Mouse (Mus musculus): ENCODE results near the gene Gm12185. TPM values are rescaled to one million over a fixed set of nuclear protein-coding genes. Genes with fewer than 3 reads are reported as not detected.
"Not testable (repeated sequence)": the region's sequence is repeated elsewhere in the genome, so short reads cannot be mapped to it uniquely, and the experiment has no call there.

The Gm12185 gene
- polyA plus RNA-seq, 2 experiments = 0.02 TPM; not detected in 1

DNA sequence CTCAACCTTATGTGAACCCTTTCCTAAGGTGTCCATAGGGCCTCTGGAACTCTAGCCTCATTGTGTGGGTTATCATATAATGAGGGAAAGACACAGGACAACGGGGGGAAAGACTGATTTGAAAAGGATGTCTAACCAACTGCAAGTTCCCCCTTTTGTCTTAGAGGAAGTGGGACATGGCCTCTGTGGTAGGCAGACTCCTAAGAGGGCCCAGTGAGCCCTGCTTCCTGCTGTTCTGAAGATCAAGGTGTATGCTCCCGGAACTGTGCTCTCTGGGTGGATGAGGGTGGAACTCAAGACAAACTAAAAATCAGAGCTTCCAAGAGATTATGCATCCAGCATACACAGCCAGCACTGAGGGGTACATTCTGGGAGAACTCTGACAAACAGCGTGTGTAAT lies 3.8 kb downstream of the Gm12185 start:
- H3K4me3 ChIP-seq (ENCODE audit: insufficient read depth in 1 of 2, low read depth in 2 of 2, low read length in 2 of 2); H3K9ac ChIP-seq (replicated peaks); H3K9me3 ChIP-seq (ENCODE audit: control insufficient read depth, low read length); H3K27me3 ChIP-seq (ENCODE audit: control insufficient read depth, insufficient read depth, low read length); H3K27ac ChIP-seq; ATAC-seq (ENCODE audit: insufficient read depth); H3K4me2 ChIP-seq (ENCODE audit: low read depth); H3K4me1 ChIP-seq (replicated peaks; ENCODE audit: control insufficient read depth in 2 of 2, insufficient read depth in 2 of 2, low read length in 1 of 2); DNase-seq (ENCODE audit: low read depth in 3 of 3, low spot score in 3 of 3); H3K36me3 ChIP-seq (replicated peaks; ENCODE audit: control insufficient read depth, insufficient read depth, low read depth): not testable (repeated sequence)
- WGBS (ENCODE audit: insufficient replicate concordance) = 36% methylated on average over 2 of the region's 3 CpGs

DNA sequence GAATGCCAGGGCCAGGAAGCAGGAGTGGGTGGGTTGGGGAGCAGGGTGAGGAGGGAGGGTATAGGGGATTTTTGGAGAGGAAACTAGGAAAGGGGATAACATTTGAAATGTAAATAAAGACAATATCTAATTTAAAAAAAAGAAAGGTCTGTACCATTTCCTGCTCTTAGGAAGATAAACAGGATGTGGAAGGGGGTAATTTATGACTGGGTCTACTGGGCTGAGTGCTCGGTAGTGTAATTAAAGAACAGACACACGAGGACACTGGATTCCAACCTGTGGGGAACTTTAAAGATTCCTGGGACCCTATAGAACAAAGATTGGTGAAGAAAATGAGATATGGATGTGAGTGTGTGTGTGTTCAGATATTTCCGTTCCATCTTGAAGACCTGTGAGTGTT lies 9.2 kb downstream of the Gm12185 start:
- not testable (repeated sequence) for ATAC-seq (ENCODE audit: insufficient read depth); DNase-seq (ENCODE audit: low read depth in 3 of 3, low spot score in 3 of 3)

DNA sequence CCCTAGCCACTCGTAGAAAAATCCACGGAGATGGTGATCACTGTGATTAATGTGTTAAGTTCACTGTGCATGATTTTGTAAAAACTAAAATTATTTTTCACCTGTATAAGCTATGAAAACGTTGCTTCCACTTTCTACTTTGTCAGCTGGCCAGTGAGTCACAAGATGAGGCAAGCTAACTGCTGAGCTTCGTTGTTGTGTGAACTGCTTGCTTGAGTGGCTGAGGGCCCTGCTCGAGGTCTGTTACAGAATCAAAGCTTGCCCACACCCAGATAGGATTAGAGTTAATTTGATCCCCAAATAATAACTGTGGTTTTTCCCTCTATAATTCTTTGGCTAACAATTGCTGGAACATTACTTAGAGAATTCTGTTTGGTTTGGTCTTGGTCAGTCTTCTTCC lies 12.0 kb downstream of the Gm12185 start:
- no CpG with 5 or more reads among the region's 5 CpGs for WGBS (ENCODE audit: insufficient replicate concordance)
- H3K27me3 ChIP-seq (ENCODE audit: control insufficient read depth, insufficient read depth, low read length); DNase-seq (ENCODE audit: low read depth in 3 of 3, low spot score in 3 of 3); H3K4me2 ChIP-seq (ENCODE audit: low read depth); H3K4me3 ChIP-seq (ENCODE audit: insufficient read depth in 1 of 2, low read depth in 2 of 2, low read length in 2 of 2); H3K27ac ChIP-seq; H3K4me1 ChIP-seq (replicated peaks; ENCODE audit: control insufficient read depth in 2 of 2, insufficient read depth in 2 of 2, low read length in 1 of 2); ATAC-seq (ENCODE audit: insufficient read depth); H3K36me3 ChIP-seq (replicated peaks; ENCODE audit: control insufficient read depth, insufficient read depth, low read depth); H3K9me3 ChIP-seq (ENCODE audit: control insufficient read depth, low read length); H3K9ac ChIP-seq (replicated peaks): not testable (repeated sequence)

More for the DNA sequence above, 9.2 kb downstream of the Gm12185 start:
- not testable (repeated sequence) for H3K4me3 ChIP-seq (ENCODE audit: insufficient read depth in 1 of 2, low read depth in 2 of 2, low read length in 2 of 2); H3K36me3 ChIP-seq (replicated peaks; ENCODE audit: control insufficient read depth, insufficient read depth, low read depth); H3K4me2 ChIP-seq (ENCODE audit: low read depth); H3K27me3 ChIP-seq (ENCODE audit: control insufficient read depth, insufficient read depth, low read length); H3K4me1 ChIP-seq (replicated peaks; ENCODE audit: control insufficient read depth in 2 of 2, insufficient read depth in 2 of 2, low read length in 1 of 2); H3K9ac ChIP-seq (replicated peaks); H3K9me3 ChIP-seq (ENCODE audit: control insufficient read depth, low read length); H3K27ac ChIP-seq
- no CpG with 5 or more reads among the region's 3 CpGs for WGBS (ENCODE audit: insufficient replicate concordance)

DNA sequence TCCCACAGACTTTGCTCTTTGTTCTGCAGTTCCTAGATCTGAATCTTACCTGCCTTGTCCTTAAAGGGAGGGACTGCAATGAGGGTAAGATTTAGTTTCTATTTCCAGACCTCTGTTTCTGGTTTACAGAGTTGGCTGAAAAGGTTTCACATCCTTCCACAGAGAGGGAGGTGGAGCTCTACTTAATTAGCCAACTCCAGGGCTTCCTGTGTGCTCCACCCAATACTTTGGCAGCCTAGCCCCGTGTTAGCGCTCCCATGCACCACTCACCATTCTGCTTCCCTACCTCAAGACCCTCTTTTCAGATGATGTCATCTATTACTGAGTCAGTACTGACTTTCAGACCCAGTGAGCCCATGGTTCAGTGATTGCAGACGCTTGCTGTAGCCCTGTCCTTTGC lies 12.8 kb downstream of the Gm12185 start, which contains the start of gene 9930111J21Rik1:
TSS of gene 9930111J21Rik1 (minus strand) at position 148 of the 400 bp plus-strand sequence.
- not testable (repeated sequence) for H3K9me3 ChIP-seq (ENCODE audit: control insufficient read depth, low read length); DNase-seq (ENCODE audit: low read depth in 3 of 3, low spot score in 3 of 3); H3K9ac ChIP-seq (replicated peaks); H3K27ac ChIP-seq; H3K4me3 ChIP-seq (ENCODE audit: insufficient read depth in 1 of 2, low read depth in 2 of 2, low read length in 2 of 2); H3K4me2 ChIP-seq (ENCODE audit: low read depth); ATAC-seq (ENCODE audit: insufficient read depth); H3K27me3 ChIP-seq (ENCODE audit: control insufficient read depth, insufficient read depth, low read length); H3K4me1 ChIP-seq (replicated peaks; ENCODE audit: control insufficient read depth in 2 of 2, insufficient read depth in 2 of 2, low read length in 1 of 2); H3K36me3 ChIP-seq (replicated peaks; ENCODE audit: control insufficient read depth, insufficient read depth, low read depth)
- WGBS (ENCODE audit: insufficient replicate concordance) = no CpG with 5 or more reads among the region's 3 CpGs

DNA sequence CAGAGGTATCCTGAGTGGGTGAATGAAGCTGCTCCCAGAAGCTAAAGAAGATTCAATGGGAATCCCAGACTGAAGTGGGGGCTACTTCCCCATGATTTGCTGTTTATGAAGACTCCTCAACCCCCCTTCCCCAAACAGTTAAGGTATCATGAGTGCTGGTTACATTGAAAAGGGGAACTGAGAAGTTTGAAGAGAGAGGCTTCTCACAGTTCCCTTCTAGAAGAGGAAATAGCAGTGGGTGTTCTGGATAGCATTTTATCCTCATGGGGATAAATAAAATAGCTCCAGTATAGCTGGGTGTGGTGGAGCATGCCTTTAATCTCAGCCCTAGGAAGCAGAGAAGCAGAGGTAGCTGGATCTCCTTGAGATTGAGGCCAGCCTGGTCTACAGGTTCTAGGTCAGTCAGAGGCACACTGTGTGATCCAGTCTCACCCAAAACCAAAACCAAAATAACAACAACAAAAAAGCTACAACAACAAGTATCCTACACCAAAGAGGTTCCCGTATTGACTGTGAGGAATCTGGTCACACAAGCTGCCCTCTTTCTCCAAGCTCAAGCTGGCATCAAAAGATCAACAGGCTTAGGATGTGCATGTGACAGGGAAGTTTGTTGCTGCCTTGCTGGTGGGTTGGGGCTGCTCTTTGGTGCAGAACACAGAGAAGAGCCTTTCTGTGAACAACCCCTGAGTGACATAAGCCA lies 13.6 kb downstream of the Gm12185 start, which contains the start of gene Olfr56:
TSS of gene Olfr56 (plus strand) at position 650 of the 700 bp plus-strand sequence.
- not testable (repeated sequence) for H3K4me2 ChIP-seq (ENCODE audit: low read depth); H3K36me3 ChIP-seq (replicated peaks; ENCODE audit: control insufficient read depth, insufficient read depth, low read depth); H3K9me3 ChIP-seq (ENCODE audit: control insufficient read depth, low read length); H3K4me1 ChIP-seq (replicated peaks; ENCODE audit: control insufficient read depth in 2 of 2, insufficient read depth in 2 of 2, low read length in 1 of 2); H3K4me3 ChIP-seq (ENCODE audit: insufficient read depth in 1 of 2, low read depth in 2 of 2, low read length in 2 of 2); DNase-seq (ENCODE audit: low read depth in 3 of 3, low spot score in 3 of 3); H3K9ac ChIP-seq (replicated peaks); ATAC-seq (ENCODE audit: insufficient read depth); H3K27me3 ChIP-seq (ENCODE audit: control insufficient read depth, insufficient read depth, low read length); H3K27ac ChIP-seq
- WGBS (ENCODE audit: insufficient replicate concordance) = no CpG with 5 or more reads among the region's 1 CpGs

DNA sequence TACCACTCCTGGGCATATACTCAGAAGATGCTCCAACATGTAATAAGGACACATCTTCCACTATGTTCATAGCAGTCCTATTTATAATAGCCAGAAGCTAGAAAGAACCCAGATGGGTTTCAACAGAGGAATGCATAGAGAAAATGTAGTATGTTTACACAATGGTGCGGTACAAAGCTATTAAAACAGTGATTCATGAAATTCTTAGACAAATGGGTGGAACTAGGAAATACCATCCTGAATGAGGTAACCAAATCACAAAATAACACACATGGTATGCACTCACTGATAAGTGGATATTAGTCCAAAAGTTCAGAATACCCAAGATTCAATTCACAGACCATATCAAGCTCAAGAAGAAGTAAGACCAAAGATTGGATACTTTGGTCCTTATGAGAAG lies 17.3 kb downstream of the Gm12185 start:
- H3K9ac ChIP-seq (replicated peaks); H3K4me1 ChIP-seq (replicated peaks; ENCODE audit: control insufficient read depth in 2 of 2, insufficient read depth in 2 of 2, low read length in 1 of 2); H3K4me2 ChIP-seq (ENCODE audit: low read depth); DNase-seq (ENCODE audit: low read depth in 3 of 3, low spot score in 3 of 3); H3K27ac ChIP-seq; H3K36me3 ChIP-seq (replicated peaks; ENCODE audit: control insufficient read depth, insufficient read depth, low read depth); H3K4me3 ChIP-seq (ENCODE audit: insufficient read depth in 1 of 2, low read depth in 2 of 2, low read length in 2 of 2); ATAC-seq (ENCODE audit: insufficient read depth); H3K9me3 ChIP-seq (ENCODE audit: control insufficient read depth, low read length); H3K27me3 ChIP-seq (ENCODE audit: control insufficient read depth, insufficient read depth, low read length): not testable (repeated sequence)
- no CpG with 5 or more reads among the region's 1 CpGs for WGBS (ENCODE audit: insufficient replicate concordance)

DNA sequence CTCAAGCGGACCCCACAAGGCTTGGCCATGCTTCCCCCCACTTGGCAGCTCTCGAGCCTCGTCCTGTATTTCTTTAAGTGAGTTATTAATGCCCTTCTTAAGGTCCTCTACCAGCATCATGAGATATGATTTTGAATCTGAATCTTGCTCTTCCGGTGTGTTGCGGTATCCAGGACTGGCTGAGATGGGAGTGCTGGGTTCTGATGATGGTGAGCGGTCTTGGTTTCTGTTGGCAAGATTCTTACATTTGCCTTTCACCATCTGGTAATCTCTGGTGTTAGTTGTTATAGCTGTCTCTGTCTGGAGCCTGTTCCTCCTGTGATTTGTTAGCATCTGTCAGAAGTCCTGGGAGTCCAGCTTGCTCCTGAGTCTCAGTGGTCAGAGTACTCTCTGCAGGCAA lies 45.9 kb downstream of the Gm12185 start, which contains the start of gene Psme2b:
TSS of gene Psme2b (minus strand) at position 101 of the 400 bp plus-strand sequence.
- H3K27ac ChIP-seq; H3K9ac ChIP-seq (replicated peaks); H3K4me2 ChIP-seq (ENCODE audit: low read depth); H3K4me3 ChIP-seq (ENCODE audit: insufficient read depth in 1 of 2, low read depth in 2 of 2, low read length in 2 of 2); ATAC-seq (ENCODE audit: insufficient read depth); H3K4me1 ChIP-seq (replicated peaks; ENCODE audit: control insufficient read depth in 2 of 2, insufficient read depth in 2 of 2, low read length in 1 of 2); H3K36me3 ChIP-seq (replicated peaks; ENCODE audit: control insufficient read depth, insufficient read depth, low read depth); DNase-seq (ENCODE audit: low read depth in 3 of 3, low spot score in 3 of 3); H3K27me3 ChIP-seq (ENCODE audit: control insufficient read depth, insufficient read depth, low read length); H3K9me3 ChIP-seq (ENCODE audit: control insufficient read depth, low read length): not testable (repeated sequence)
- WGBS (ENCODE audit: insufficient replicate concordance) = 77% methylated on average over 6 of the region's 6 CpGs

DNA sequence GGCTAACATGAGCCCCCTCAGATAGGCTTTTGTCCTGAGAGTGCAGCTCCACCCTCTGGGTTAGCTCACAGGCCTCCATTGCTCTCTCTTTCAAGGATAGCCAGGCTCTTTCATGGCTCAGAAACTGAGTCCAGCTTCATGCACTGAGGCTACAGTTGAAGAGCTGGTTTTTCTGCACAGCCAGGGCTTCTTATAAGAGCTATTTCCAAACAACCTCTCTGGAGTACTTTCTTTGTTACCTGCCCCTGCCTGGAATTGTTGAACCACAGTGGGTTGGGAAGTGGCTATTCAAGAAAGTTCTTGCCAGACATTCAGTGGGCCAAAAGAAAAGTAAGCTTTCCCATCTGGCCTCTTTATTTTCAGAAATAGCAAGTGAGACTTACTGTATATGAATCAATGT lies 52.7 kb downstream of the Gm12185 start:
- H3K27ac ChIP-seq; H3K27me3 ChIP-seq (ENCODE audit: control insufficient read depth, insufficient read depth, low read length); H3K4me3 ChIP-seq (ENCODE audit: insufficient read depth in 1 of 2, low read depth in 2 of 2, low read length in 2 of 2); H3K36me3 ChIP-seq (replicated peaks; ENCODE audit: control insufficient read depth, insufficient read depth, low read depth); H3K4me1 ChIP-seq (replicated peaks; ENCODE audit: control insufficient read depth in 2 of 2, insufficient read depth in 2 of 2, low read length in 1 of 2); H3K9me3 ChIP-seq (ENCODE audit: control insufficient read depth, low read length); ATAC-seq (ENCODE audit: insufficient read depth); DNase-seq (ENCODE audit: low read depth in 3 of 3, low spot score in 3 of 3); H3K4me2 ChIP-seq (ENCODE audit: low read depth); H3K9ac ChIP-seq (replicated peaks): not testable (repeated sequence)
